Mouse (Mus musculus): ENCODE results near the gene Pld2. TPM values are rescaled to one million over a fixed set of nuclear protein-coding genes. Genes with fewer than 3 reads are reported as not detected.
"Not testable (repeated sequence)": the region's sequence is repeated elsewhere in the genome, so short reads cannot be mapped to it uniquely, and the experiment has no call there.

The Pld2 gene
- polyA plus RNA-seq, 1 experiment, result 10.2 TPM

DNA sequence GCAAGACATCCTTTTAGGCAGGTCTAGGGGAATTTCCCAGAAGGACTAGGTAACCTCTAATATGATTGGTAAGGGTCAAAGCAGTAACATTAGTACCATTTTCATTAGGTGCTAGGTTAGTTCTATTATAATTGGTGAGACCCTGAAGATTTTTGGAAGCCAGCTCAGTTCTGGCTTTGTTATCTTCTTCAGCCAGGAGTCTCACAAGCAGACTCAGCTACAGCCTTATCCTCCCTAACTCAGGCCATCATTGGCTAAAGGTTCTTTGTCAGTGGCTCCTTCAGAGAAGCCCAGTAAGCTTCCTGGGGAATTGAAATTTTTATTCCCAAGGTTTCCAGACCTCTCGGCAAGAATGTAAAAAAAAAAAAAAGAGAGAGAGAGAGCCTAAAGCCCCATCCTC lies 21.4 kb upstream of the Pld2 start:
- Histone ChIP-seq H3K4me3 (no peak overlapping the region), H3K36me3 (ENCODE audit: control insufficient read depth, insufficient read depth) (no peaks in the 10 kb centered on the region), H3K79me2 (ENCODE audit: control insufficient read depth, insufficient read depth) (no peaks in the 10 kb centered on the region), H3K27me3 (ENCODE audit: control insufficient read depth, insufficient read depth, insufficient read length) (no peaks in the 10 kb centered on the region), H3ac (ENCODE audit: control insufficient read depth, insufficient read length) (no peak overlapping the region), H3K4me2 (ENCODE audit: low read depth) (no peak overlapping the region)
- TF ChIP-seq MYOD1 (IDR thresholded peaks at IDR 0.05; ENCODE audit: control insufficient read depth in 1 of 3, insufficient read length in 2 of 3, low read depth in 2 of 3) (no peak), CEBPB (IDR thresholded peaks at IDR 0.05; ENCODE audit: insufficient read depth, poor library complexity, severe bottlenecking) (no peak), POLR2A (IDR thresholded peaks at IDR 0.05; ENCODE audit: insufficient read length, low read depth) (no peak), TCF3 (IDR thresholded peaks at IDR 0.05; ENCODE audit: insufficient read length, low read depth) (no peak), MAX (IDR thresholded peaks at IDR 0.05; ENCODE audit: low read depth) (no peak), USF1 (IDR thresholded peaks at IDR 0.05; ENCODE audit: low read depth) (no peak), E2F4 (IDR thresholded peaks at IDR 0.05; ENCODE audit: insufficient read depth) (no peak), TCF12 (IDR thresholded peaks at IDR 0.05; ENCODE audit: insufficient read depth, poor library complexity, severe bottlenecking) (no peak), POLR2AphosphoS2 (IDR thresholded peaks at IDR 0.05; ENCODE audit: insufficient read length, low read depth) (no peak), MYOG (IDR thresholded peaks at IDR 0.05; ENCODE audit: control insufficient read depth in 1 of 3, insufficient read depth in 1 of 3, insufficient read length in 2 of 3, low read depth in 2 of 3) (no peak), SRF (IDR thresholded peaks at IDR 0.05; ENCODE audit: control insufficient read depth, insufficient read length, low read depth) (no peak), REST (IDR thresholded peaks at IDR 0.05; ENCODE audit: insufficient read depth, insufficient read length) (no peak)

DNA sequence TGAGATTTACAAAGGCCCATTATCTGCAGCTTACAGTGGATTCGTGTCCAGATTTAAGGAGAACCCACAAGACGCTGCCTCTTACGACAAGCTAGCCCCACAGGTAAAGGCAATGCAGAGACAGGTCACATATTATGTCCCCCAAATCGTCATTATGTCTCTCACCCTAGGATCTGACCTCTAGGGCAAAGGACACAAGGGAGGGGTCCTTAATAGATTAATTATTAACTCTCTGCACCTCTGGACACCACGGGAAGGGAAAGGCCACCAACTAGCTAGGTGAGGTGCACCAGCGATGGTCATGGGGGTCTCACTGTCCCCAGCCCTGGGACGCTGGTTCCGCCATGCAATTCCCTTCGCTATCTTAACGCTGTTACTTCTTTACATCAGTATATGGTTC lies 20.9 kb upstream of the Pld2 start, which contains the start of gene Gltpd2:
Gene Gltpd2 (plus strand): TSS at position 274 of the 400 bp plus-strand sequence.
- TF ChIP-seq CEBPB (IDR thresholded peaks at IDR 0.05; ENCODE audit: insufficient read depth, poor library complexity, severe bottlenecking), result no peak
- no peak for TF ChIP-seq SRF (IDR thresholded peaks at IDR 0.05; ENCODE audit: control insufficient read depth, insufficient read length, low read depth)
- no peak for TF ChIP-seq MYOG (IDR thresholded peaks at IDR 0.05; ENCODE audit: control insufficient read depth in 1 of 3, insufficient read depth in 1 of 3, insufficient read length in 2 of 3, low read depth in 2 of 3)
- no peak for TF ChIP-seq REST (IDR thresholded peaks at IDR 0.05; ENCODE audit: insufficient read depth, insufficient read length)
- TF ChIP-seq POLR2AphosphoS2 (IDR thresholded peaks at IDR 0.05; ENCODE audit: insufficient read length, low read depth), result no peak
- no peak for TF ChIP-seq MAX (IDR thresholded peaks at IDR 0.05; ENCODE audit: low read depth)
- no peak for TF ChIP-seq MYOD1 (IDR thresholded peaks at IDR 0.05; ENCODE audit: control insufficient read depth in 1 of 3, insufficient read length in 2 of 3, low read depth in 2 of 3)
- no peak for TF ChIP-seq E2F4 (IDR thresholded peaks at IDR 0.05; ENCODE audit: insufficient read depth)
- no peak for TF ChIP-seq TCF12 (IDR thresholded peaks at IDR 0.05; ENCODE audit: insufficient read depth, poor library complexity, severe bottlenecking)
- TF ChIP-seq POLR2A (IDR thresholded peaks at IDR 0.05; ENCODE audit: insufficient read length, low read depth), result no peak
- TF ChIP-seq USF1 (IDR thresholded peaks at IDR 0.05; ENCODE audit: low read depth), result no peak
- TF ChIP-seq TCF3 (IDR thresholded peaks at IDR 0.05; ENCODE audit: insufficient read length, low read depth), result no peak
- H3K36me3 ChIP-seq (ENCODE audit: control insufficient read depth, insufficient read depth), result no peaks in the 10 kb centered on the region
- H3K4me3 ChIP-seq, result no peak within 1 kb of the TSS
- H3K4me2 ChIP-seq (ENCODE audit: low read depth), result no peak within 1 kb of the TSS
- no peaks in the 10 kb centered on the region for H3K79me2 ChIP-seq (ENCODE audit: control insufficient read depth, insufficient read depth)
- no peak within 1 kb of the TSS for H3ac ChIP-seq (ENCODE audit: control insufficient read depth, insufficient read length)
- no peaks in the 10 kb centered on the region for H3K27me3 ChIP-seq (ENCODE audit: control insufficient read depth, insufficient read depth, insufficient read length)

DNA sequence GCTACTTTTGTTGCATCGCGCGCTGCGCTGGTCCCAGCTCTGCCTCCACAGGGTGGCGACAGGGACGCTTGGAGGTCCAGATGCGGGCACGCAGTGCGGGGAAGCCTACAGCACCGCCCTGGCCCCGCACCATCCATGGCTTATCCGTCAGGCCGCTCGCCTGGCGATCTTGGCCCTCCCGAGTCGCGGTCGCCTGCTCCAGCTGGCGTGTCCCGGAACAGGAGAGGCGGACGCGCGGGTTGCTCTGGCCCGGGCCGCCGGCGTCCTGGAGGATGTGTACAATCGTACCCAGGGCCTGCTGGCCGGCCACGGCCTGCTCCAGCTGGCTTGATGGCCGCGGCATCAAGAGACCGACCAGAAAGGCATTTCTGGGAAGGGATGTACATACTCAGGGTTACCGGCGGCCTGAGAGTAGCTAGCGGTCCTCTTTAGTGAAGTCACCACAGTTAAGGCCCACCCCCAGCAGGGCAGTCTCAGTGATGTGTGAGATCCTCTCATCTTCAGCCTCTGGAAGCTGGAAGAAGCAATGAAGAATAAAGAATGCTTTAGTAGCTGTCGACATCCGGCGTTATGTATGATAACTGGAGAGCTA lies 19.6 kb upstream of the Pld2 start:
- TF ChIP-seq E2F4 (IDR thresholded peaks at IDR 0.05; ENCODE audit: insufficient read depth), result no peak
- no peak for TF ChIP-seq POLR2AphosphoS2 (IDR thresholded peaks at IDR 0.05; ENCODE audit: insufficient read length, low read depth)
- TF ChIP-seq SRF (IDR thresholded peaks at IDR 0.05; ENCODE audit: control insufficient read depth, insufficient read length, low read depth), result no peak
- no peak for TF ChIP-seq MYOD1 (IDR thresholded peaks at IDR 0.05; ENCODE audit: control insufficient read depth in 1 of 3, insufficient read length in 2 of 3, low read depth in 2 of 3)
- no peak for TF ChIP-seq MAX (IDR thresholded peaks at IDR 0.05; ENCODE audit: low read depth)
- TF ChIP-seq CEBPB (IDR thresholded peaks at IDR 0.05; ENCODE audit: insufficient read depth, poor library complexity, severe bottlenecking), result no peak
- TF ChIP-seq MYOG (IDR thresholded peaks at IDR 0.05; ENCODE audit: control insufficient read depth in 1 of 3, insufficient read depth in 1 of 3, insufficient read length in 2 of 3, low read depth in 2 of 3), result no peak
- no peak for TF ChIP-seq POLR2A (IDR thresholded peaks at IDR 0.05; ENCODE audit: insufficient read length, low read depth)
- no peaks in the 10 kb centered on the region for H3K79me2 ChIP-seq (ENCODE audit: control insufficient read depth, insufficient read depth)
- no peak overlapping the region for H3K4me2 ChIP-seq (ENCODE audit: low read depth)
- no peak overlapping the region for H3ac ChIP-seq (ENCODE audit: control insufficient read depth, insufficient read length)
- H3K27me3 ChIP-seq (ENCODE audit: control insufficient read depth, insufficient read depth, insufficient read length), result no peaks in the 10 kb centered on the region
- no peaks in the 10 kb centered on the region for H3K36me3 ChIP-seq (ENCODE audit: control insufficient read depth, insufficient read depth)
- no peak overlapping the region for H3K4me3 ChIP-seq

DNA sequence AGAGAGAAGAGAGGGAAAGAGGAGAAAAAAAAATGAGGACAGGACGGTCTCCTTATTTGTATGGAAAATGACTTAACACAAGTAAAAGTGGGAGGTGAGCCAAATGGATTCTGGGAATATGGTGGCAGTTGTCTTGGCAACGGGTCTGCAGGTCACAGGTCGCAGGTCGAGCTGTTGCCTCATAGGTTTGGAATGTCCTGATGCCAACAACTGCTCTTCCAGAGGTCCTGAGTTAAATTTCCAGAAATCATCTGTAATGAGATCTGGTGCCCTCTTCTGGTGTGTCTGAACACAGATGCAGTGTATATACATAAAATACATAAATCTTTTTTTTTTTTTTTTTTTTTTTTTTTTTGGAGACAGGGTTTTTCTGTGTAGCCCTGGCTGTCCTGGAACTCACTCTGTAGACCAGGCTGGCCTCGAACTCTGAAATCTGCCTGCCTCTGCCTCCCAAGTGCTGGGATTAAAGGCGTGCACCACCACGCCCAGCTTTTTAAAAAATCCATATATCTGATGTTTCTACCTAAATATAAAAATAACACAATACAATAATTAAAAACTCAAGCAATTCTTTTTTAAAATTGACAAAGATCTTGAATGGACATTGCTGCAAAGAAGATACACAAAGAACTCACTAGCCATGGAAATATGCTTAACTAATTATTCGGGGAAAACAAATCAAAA lies 16.4 kb upstream of the Pld2 start:
- not testable (repeated sequence) for H3ac ChIP-seq (ENCODE audit: control insufficient read depth, insufficient read length); H3K4me2 ChIP-seq (ENCODE audit: low read depth); H3K27me3 ChIP-seq (ENCODE audit: control insufficient read depth, insufficient read depth, insufficient read length); H3K4me3 ChIP-seq
- peaks cover 15% of the 10 kb centered on the region for H3K79me2 ChIP-seq (ENCODE audit: control insufficient read depth, insufficient read depth)
- H3K36me3 ChIP-seq (ENCODE audit: control insufficient read depth, insufficient read depth), result peaks cover 11% of the 10 kb centered on the region

DNA sequence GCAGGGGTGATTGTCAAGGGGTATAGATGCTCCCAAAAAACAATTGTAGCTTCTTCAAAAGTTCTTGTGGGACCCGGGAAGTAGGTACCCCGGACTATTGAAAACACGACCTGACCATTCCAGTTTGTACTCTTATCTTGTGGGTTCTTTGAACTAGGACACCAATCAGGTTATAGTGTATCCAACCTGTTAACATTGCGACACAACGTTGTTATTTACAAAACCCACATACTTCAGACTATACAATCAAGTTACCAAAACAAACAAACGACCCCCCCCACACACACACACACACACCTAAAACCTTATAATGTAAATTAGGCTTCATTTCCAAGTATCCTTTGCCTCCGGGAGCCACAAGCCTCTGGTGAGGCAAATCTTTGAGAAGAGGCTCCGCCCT lies 15.1 kb upstream of the Pld2 start:
- H3K4me2 ChIP-seq (ENCODE audit: low read depth), result peak overlapping the region; percentile 78
- H3K27me3 ChIP-seq (ENCODE audit: control insufficient read depth, insufficient read depth, insufficient read length), result no peaks in the 10 kb centered on the region
- peak overlapping the region; percentile 81 for H3K4me3 ChIP-seq
- TF ChIP-seq CEBPB (IDR thresholded peaks at IDR 0.05; ENCODE audit: insufficient read depth, poor library complexity, severe bottlenecking) (no peak), POLR2A (IDR thresholded peaks at IDR 0.05; ENCODE audit: insufficient read length, low read depth) (no peak), REST (IDR thresholded peaks at IDR 0.05; ENCODE audit: insufficient read depth, insufficient read length) (no peak), SRF (IDR thresholded peaks at IDR 0.05; ENCODE audit: control insufficient read depth, insufficient read length, low read depth) (no peak), E2F4 (IDR thresholded peaks at IDR 0.05; ENCODE audit: insufficient read depth) (no peak), POLR2AphosphoS2 (IDR thresholded peaks at IDR 0.05; ENCODE audit: insufficient read length, low read depth) (no peak), MYOG (IDR thresholded peaks at IDR 0.05; ENCODE audit: control insufficient read depth in 1 of 3, insufficient read depth in 1 of 3, insufficient read length in 2 of 3, low read depth in 2 of 3) (no peak), USF1 (IDR thresholded peaks at IDR 0.05; ENCODE audit: low read depth) (no peak), MYOD1 (IDR thresholded peaks at IDR 0.05; ENCODE audit: control insufficient read depth in 1 of 3, insufficient read length in 2 of 3, low read depth in 2 of 3) (no peak), TCF3 (IDR thresholded peaks at IDR 0.05; ENCODE audit: insufficient read length, low read depth) (no peak), TCF12 (IDR thresholded peaks at IDR 0.05; ENCODE audit: insufficient read depth, poor library complexity, severe bottlenecking) (no peak), MAX (IDR thresholded peaks at IDR 0.05; ENCODE audit: low read depth) (no peak)
- H3ac ChIP-seq (ENCODE audit: control insufficient read depth, insufficient read length), result no peak overlapping the region
- H3K79me2 ChIP-seq (ENCODE audit: control insufficient read depth, insufficient read depth), result peaks cover 15% of the 10 kb centered on the region
- H3K36me3 ChIP-seq (ENCODE audit: control insufficient read depth, insufficient read depth), result peaks cover 12% of the 10 kb centered on the region

Measured in myocyte (in vitro differentiated cells).